Mouse (Mus musculus) hindlimb bud, embryonic 11.5 days (tissue): ENCODE measurements around the gene Adat3.
"Not testable (repeated sequence)": the region's sequence is repeated elsewhere in the genome, so short reads cannot be mapped to it uniquely, and the experiment has no call there.

ENCODE experiments used
- DNase-seq: peaks from one replicate; pipeline ENCODE4 v3.0.0-alpha.2; 2012; ENCODE audit warnings: low read depth, low spot score; ENCODE audit errors: extremely low spot score

The Adat3 gene

GRCm38 (mm10) chr10:80649910-80650309 is 47.2 kb downstream of the Adat3 start:
- not testable (repeated sequence) for DNase-seq

DNA sequence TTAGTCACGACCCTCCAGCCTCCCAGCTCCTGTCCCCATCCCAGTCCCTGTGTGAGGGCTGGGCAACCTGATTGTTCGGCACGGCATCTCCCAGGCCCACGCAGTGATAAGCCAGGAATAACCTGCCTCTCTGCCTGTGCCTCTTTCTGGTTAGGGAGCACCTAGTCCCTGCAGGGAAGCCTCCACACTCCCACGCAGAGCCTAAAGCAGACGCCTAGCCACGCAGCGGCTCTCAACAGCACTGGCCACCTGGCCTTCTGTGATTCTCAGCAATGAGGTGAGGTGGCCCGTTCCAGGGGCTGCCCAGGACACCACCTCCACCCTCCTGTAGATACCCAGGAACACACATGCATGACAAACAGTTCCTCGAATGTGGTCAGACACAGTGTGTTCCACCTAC is 47.7 kb downstream of the Adat3 start:
- no peak for DNase-seq

DNA sequence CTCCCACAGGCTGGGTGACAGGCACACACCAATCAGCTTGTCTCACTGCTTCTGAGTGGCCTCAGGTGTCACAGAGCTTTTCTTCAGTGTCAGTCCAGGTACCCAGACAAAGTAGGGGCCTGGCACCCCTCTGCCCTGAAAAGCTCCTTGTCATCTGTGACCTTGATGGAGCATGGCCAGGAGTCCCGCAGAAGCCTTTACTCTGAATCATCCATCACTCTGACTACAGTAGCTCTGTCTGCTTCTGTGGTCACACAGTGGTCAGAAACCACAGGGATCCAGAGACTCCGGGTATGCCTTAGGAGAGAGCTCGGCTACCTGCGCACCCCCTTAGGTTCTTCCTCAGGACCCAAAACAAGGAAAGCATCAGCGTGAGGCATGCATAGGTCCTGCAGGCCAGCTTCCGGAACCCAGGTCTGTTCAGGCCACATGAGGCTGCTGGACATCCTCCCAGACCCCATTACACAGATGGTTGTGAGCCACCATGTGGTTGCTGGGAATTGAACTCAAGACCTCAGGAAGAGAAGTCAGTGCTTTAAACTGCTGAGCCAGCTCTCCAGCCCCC is 50.6 kb downstream of the Adat3 start:
- DNase-seq, result no peak

GRCm38 (mm10) chr10:80654866-80655265 is 52.2 kb downstream of the Adat3 start:
- no peak for DNase-seq

GRCm38 (mm10) chr10:80655406-80656129 is 52.9 kb downstream of the Adat3 start:
- no peak for DNase-seq

DNA sequence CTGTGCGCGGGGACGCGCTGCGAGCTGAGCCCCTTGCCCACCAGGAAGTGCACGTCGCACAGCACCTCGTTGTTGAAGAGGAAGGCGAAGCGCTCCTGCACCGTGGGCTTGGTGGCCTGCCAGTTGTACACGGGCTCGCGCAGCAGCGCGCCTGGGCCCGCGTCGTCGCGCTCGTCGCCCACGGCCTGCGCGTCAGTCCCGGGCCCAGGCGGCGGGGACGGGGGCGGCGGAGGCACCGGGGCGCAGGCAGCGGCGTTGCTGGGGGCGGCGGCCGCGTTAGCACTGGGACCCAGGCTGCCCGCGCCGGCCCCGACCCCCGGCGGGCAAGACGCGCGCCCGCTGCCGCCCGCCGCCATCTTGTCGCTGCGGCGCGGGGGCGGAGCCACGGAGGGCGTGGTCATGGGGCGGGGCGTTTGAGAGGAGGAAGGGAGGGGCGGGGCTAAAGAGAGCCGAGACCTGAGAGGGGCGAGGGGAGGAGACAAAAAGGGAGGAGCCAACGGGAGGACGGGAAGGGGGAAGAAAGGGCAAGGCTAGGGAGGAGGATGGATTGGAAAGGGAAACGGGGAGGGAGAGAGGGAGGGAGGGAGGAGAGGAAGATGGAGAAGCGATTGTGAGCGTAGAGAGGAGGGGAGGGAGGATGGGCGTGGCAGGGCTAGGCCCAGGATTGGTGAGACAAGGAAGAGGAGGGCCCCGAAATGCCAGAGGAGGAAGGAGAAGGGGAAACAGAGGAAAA is 53.6 kb downstream of the Adat3 start:
- peak; percentile 98 for DNase-seq

DNA sequence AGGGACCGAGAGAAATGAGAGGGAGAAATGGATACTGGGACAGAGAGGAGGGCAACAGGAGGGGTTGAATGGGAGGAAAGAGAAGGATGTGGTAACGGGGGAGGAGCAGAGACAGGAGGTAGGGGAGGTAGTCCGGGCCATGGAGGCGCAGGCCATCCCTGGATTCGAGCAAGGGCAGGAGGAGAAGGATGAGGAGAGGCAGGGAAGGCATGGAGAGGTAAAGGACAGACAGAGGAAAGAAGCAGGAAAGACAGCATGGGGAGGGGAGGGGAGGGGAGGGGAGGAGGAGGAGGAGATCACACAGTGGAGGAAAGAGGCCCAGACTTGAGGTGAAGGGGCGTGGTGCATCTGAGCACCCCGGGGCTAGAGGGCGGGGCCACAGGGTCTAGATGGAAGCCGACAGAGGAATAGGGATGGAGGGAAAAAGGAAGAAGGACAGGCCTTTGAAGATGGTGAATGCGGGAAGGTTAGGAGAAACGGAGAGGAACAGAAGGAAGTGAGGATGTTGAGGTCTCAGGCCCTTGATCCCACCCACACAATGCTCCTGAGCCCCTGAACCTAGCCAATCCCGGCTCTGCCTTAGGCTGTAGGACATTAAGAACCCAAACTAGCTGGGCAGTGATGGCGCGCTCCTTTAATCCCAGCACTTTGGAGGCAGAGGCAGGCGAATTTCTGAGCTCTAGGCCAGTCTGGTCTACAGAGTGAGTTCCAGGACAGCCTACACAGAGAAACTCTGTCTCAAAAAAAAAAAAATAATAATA is 54.4 kb downstream of the Adat3 start, which contains the start of gene Btbd2:
Btbd2 (minus strand) TSS at position 209 of the 761 bp plus-strand sequence.
- DNase-seq, result no peak
